Mouse (Mus musculus) testis, postnatal 10 days (tissue): Measurements from ENCODE around the gene Vmn2r81.
"Not testable (repeated sequence)": the region's sequence is repeated elsewhere in the genome, so short reads cannot be mapped to it uniquely, and the experiment has no call there.

Experiments used
- DNase-seq: peaks from one replicate; pipeline ENCODE4 v3.0.0; 2021; ENCODE audit warnings: low spot score

Vmn2r81 gene

DNA sequence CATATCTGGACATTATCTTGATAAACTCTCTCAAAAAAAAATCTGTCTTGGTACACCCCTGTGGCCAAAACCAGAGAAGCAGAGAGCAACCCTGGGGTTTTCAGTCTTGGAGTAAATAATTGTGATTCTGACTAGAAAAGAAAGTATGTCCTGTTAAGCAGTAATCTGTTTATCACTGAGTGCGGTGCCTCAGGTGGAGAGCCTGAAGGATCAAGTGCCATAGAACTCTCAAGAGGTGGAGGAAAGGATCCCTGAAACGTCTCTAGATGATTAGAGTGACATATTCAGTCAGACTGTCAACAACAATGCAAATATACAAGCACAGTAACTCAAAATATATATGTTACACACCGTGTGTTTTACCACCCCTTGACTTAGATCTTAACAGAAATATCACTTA is at the start of gene Vmn2r81:
TSS of gene Vmn2r81 (plus strand) at position 301 of the 400 bp plus-strand sequence.
- not testable (repeated sequence) for DNase-seq

DNA sequence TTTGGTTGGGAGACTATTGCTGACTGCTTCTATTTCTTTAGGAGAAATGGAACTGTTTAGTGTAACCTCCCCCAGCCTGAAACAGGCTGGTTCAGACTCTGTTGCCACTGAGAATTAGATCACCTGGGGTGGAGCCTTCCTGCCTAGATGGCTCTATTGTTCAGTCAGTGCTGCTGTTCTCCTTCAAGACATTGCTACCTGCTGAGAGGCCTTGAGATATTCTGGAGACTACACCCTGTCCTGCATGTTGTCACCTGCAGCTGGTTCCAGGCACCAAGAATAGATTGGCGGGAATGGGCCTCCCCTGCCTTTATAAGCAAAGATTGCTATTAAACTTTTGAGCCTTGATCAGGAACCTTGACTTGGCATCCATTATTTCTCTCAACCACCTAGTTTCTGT is 47.5 kb upstream of the Vmn2r81 start:
- DNase-seq: not testable (repeated sequence)

DNA sequence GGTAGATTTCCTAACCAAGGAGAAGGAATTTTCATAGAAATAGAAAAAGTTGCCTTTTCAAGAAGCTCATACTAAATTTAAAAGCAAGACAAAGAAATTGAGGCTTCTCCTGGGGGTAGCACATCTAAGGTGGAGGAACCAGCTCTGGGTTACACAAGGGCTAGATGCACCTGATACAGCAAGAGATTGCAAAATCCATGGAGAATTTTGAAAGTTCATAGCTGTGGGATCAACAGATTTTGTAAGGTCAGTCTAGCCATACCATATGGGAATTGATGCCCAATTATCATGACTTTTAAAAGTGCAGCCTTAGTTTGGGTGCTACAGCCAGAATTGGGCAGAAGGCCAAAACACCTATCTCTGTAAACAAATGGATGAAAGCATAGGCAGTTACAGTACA is 27.1 kb upstream of the Vmn2r81 start:
- DNase-seq: no peak

GRCm38 (mm10) chr10:79221606-79222005 is 25.9 kb upstream of the Vmn2r81 start:
- DNase-seq: no peak

DNA sequence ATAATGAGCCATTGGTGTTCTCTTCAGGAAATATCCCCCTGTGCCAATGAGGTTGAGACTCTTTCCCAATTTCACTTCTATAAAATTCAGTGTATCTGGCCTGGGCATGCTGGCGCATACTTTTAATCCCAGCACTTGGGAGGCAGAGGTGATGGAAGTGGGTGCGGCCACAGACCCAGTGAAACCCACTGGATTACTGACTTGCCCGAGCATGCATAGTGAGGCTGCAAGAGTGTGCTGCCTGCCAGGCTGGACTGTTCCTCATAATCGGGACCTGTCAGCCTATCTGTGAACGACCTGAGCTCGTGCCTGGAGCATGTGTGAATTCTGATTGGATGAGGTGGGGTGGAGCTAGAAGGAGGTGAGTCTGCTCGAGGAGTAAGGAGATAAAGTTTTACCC is 25.3 kb upstream of the Vmn2r81 start:
- no peak for DNase-seq

DNA sequence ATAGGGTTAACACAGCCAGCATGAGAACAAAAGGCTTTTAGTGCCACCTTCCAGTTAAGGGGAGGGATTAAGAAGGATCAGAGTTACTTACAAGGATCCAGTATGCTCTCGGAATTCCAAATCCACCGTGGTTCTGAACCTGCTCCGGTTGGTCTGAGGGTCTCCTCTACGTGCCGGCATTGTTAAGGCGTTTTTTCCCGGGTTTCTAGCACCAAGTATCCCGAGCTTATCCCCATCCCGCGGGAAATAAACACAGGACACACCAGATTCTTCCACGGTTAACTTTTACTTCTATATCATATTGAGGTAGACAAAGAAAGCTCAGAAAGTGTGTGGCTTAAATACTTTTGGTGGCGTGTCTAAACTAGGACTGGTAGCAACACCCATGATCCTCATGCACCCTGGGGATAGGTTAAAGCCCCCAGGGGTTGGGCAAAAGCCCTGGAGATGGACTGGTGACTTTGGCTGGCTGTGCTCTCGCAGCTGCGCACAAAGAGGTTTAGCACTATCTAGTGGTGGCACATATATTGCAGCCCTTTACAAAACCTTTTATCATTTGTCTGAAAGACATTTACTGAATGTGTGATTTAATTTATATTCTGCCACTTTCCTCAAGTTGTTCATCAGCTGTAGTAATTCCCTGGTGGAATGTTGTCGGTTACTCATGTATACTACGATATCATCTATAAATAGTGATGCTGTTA is 74.7 kb downstream of the Vmn2r81 start:
- not testable (repeated sequence) for DNase-seq

- no peak for DNase-seq
Observed at GRCm38 (mm10) chr10:79322737-79323086, 75.2 kb downstream of the Vmn2r81 start.
